ENCODE assay signal across 14 mouse cellular contexts in genomic region chr1:136362567-136362966, GRCm38 (mm10). TPM values are rescaled to one million over a fixed set of nuclear protein-coding genes. Genes with fewer than 3 reads are reported as not detected.
A peak's percentile ranks its signal among the peaks of the same experiment; 100 is the strongest.
DNase-seq lines count a peak whose midpoint lies in the region; ATAC-seq lines count a peak whose summit lies in the region.
"Had no signal": no experiment of that assay in that cellular context is flagged by ENCODE, and none has a peak within 500 bp of the region (broad histone marks: within the 10 kb centered on the region; RNA-seq: fewer than 3 reads in every experiment).

No protein-coding gene starts in this region.

- H3K4me1 ChIP-seq in liver, embryonic 12.5 days, result peaks cover 16% of the 10 kb centered on the region
- H3K4me1 ChIP-seq in liver, embryonic 11.5 days (replicated peaks; ENCODE audit: control insufficient read depth, insufficient read depth, low read length), result no peaks in the 10 kb centered on the region
- H3K4me1 ChIP-seq in embryonic facial prominence, embryonic 12.5 days, result peaks cover 7% of the 10 kb centered on the region; the same call in 1 of the 2 replicates
- no peaks in the 10 kb centered on the region; the same call in 1 of the 2 replicates for H3K4me1 ChIP-seq in hindbrain, embryonic 16.5 days (ENCODE audit: control insufficient read depth, insufficient read depth, low read depth, low read length)
- no peaks in the 10 kb centered on the region for H3K4me1 ChIP-seq in midbrain, embryonic 15.5 days

- H3K27ac ChIP-seq in liver, embryonic 12.5 days, result 0 out of 2 replicates have a peak overlapping the region, but pooled peaks have one; percentile 14
- no peak overlapping the region for H3K27ac ChIP-seq in liver, embryonic 11.5 days (ENCODE audit: low read depth, low read length)
- 0 out of 2 replicates have a peak overlapping the region, but pooled peaks have one; percentile 26 for H3K27ac ChIP-seq in embryonic facial prominence, embryonic 12.5 days
- H3K27ac ChIP-seq in hindbrain, embryonic 16.5 days (ENCODE audit: low read depth, low read length), result peak overlapping the region; percentile 2; the same call in 1 of the 2 replicates
- no peak overlapping the region for H3K27ac ChIP-seq in midbrain, embryonic 15.5 days
- H3K27ac ChIP-seq: heart, adult 2 months; liver, embryonic 14.5 days had no signal

- no peak overlapping the region for H3K4me2 ChIP-seq in liver, embryonic 12.5 days
- no peak overlapping the region for H3K4me2 ChIP-seq in liver, embryonic 11.5 days
- H3K4me2 ChIP-seq in embryonic facial prominence, embryonic 12.5 days (replicated peaks), result no peak overlapping the region
- H3K4me2 ChIP-seq in hindbrain, embryonic 16.5 days (ENCODE audit: low read length), result no peak overlapping the region; the same call in 1 of the 2 replicates
- H3K4me2 ChIP-seq in midbrain, embryonic 15.5 days, result no peak overlapping the region

- no peak overlapping the region for H3K4me3 ChIP-seq in liver, embryonic 12.5 days
- no peak overlapping the region for H3K4me3 ChIP-seq in liver, embryonic 11.5 days (ENCODE audit: low read depth, low read length)
- no peak overlapping the region for H3K4me3 ChIP-seq in embryonic facial prominence, embryonic 12.5 days
- H3K4me3 ChIP-seq in hindbrain, embryonic 16.5 days (ENCODE audit: low read length), result no peak overlapping the region
- H3K4me3 ChIP-seq in midbrain, embryonic 15.5 days, result no peak overlapping the region
- H3K4me3 ChIP-seq: heart, adult 2 months had no signal

- no peaks in the 10 kb centered on the region for H3K36me3 ChIP-seq in liver, embryonic 12.5 days
- no peaks in the 10 kb centered on the region for H3K36me3 ChIP-seq in liver, embryonic 11.5 days (ENCODE audit: control insufficient read depth, insufficient read depth, low read length)
- H3K36me3 ChIP-seq in embryonic facial prominence, embryonic 12.5 days, result no peaks in the 10 kb centered on the region
- no peaks in the 10 kb centered on the region for H3K36me3 ChIP-seq in hindbrain, embryonic 16.5 days (ENCODE audit: control insufficient read depth, insufficient read depth, low read length)
- no peaks in the 10 kb centered on the region for H3K36me3 ChIP-seq in midbrain, embryonic 15.5 days (replicated peaks)

- H3K27me3 ChIP-seq in liver, embryonic 12.5 days (replicated peaks), result peaks cover 30% of the 10 kb centered on the region
- peaks cover 3% of the 10 kb centered on the region; the same call in 1 of the 2 replicates for H3K27me3 ChIP-seq in liver, embryonic 11.5 days (replicated peaks; ENCODE audit: control insufficient read depth, insufficient read depth, low read length)
- H3K27me3 ChIP-seq in embryonic facial prominence, embryonic 12.5 days, result no peaks in the 10 kb centered on the region
- H3K27me3 ChIP-seq in hindbrain, embryonic 16.5 days (replicated peaks; ENCODE audit: control insufficient read depth, insufficient read depth, low read length), result no peaks in the 10 kb centered on the region
- H3K27me3 ChIP-seq in midbrain, embryonic 15.5 days (replicated peaks), result no peaks in the 10 kb centered on the region
- H3K27me3 ChIP-seq: CH12.LX had no signal

- 71% methylated on average over 8 of the region's 8 CpGs for WGBS in liver, embryonic 12.5 days (ENCODE audit: insufficient replicate concordance)
- 71% methylated on average over 8 of the region's 8 CpGs for WGBS in liver, embryonic 11.5 days
- 22% methylated on average over 8 of the region's 8 CpGs for WGBS in embryonic facial prominence, embryonic 12.5 days
- 50% methylated on average over 8 of the region's 8 CpGs for WGBS in hindbrain, embryonic 16.5 days
- WGBS in midbrain, embryonic 15.5 days, result 25% methylated on average over 8 of the region's 8 CpGs

- H3K9me3 ChIP-seq in liver, embryonic 12.5 days (replicated peaks), result no peaks in the 10 kb centered on the region
- no peaks in the 10 kb centered on the region for H3K9me3 ChIP-seq in liver, embryonic 11.5 days (ENCODE audit: control insufficient read depth, low read length)
- no peaks in the 10 kb centered on the region for H3K9me3 ChIP-seq in embryonic facial prominence, embryonic 12.5 days
- no peaks in the 10 kb centered on the region for H3K9me3 ChIP-seq in hindbrain, embryonic 16.5 days (ENCODE audit: control insufficient read depth, low read length)
- no peaks in the 10 kb centered on the region for H3K9me3 ChIP-seq in midbrain, embryonic 15.5 days

- no peak overlapping the region for H3K9ac ChIP-seq in liver, embryonic 12.5 days
- H3K9ac ChIP-seq in liver, embryonic 11.5 days (ENCODE audit: low read depth, low read length), result no peak overlapping the region
- H3K9ac ChIP-seq in embryonic facial prominence, embryonic 12.5 days, result no peak overlapping the region
- H3K9ac ChIP-seq in hindbrain, embryonic 16.5 days (ENCODE audit: low read depth, low read length), result no peak overlapping the region
- no peak overlapping the region for H3K9ac ChIP-seq in midbrain, embryonic 15.5 days
- H3K9ac ChIP-seq: liver, embryonic 14.5 days had no signal

- no peak for ATAC-seq in liver, embryonic 12.5 days
- no peak for ATAC-seq in liver, embryonic 11.5 days (replicated peaks; ENCODE audit: low FRiP score)
- no peak for ATAC-seq in embryonic facial prominence, embryonic 12.5 days (ENCODE audit: insufficient number of reproducible peaks, insufficient read depth, low FRiP score, low TSS enrichment)
- ATAC-seq in hindbrain, embryonic 16.5 days, result peak; percentile 72
- peak; percentile 62; the same call in 1 of the 2 replicates for ATAC-seq in midbrain, embryonic 15.5 days (replicated peaks)
- no peak for ATAC-seq in megakaryocyte progenitor cell, adult 5-6 weeks (replicated peaks; ENCODE audit: poor library complexity)
- ATAC-seq: activated CD4-positive, CD25-positive, alpha-beta regulatory T cell, adult 4 months; intestine, postnatal 0 days had no signal

- DNase-seq in liver, embryonic 11.5 days (ENCODE audit: low spot score), result no peak
- DNase-seq in thymus, postnatal 4 days, result no peak
- no peak for DNase-seq in cerebellum, adult 9-11 months
- DNase-seq: cerebellum, postnatal 14 days; heart, adult 2 months had no signal

RNA-seq across cellular contexts. Expression of gene Camsap2, which starts 16.7 kb away (rescaled TPM):
- polyA plus RNA-seq in liver, embryonic 12.5 days (2016; fragmentation: Nextera tagmentation; extraction: Ambion mirVana), result 10.9 and 11.1 TPM in 2 replicates
- polyA plus RNA-seq in liver, embryonic 11.5 days (2014; fragmentation: Nextera tagmentation; extraction: Ambion mirVana), result 12.4 and 13.2 TPM in 2 replicates
- 16.5 and 17.1 TPM in 2 replicates for polyA plus RNA-seq in embryonic facial prominence, embryonic 12.5 days (2016; fragmentation: Nextera tagmentation; extraction: Ambion mirVana)
- polyA plus RNA-seq in hindbrain, embryonic 16.5 days (2015; fragmentation: Nextera tagmentation; extraction: Ambion mirVana), result 23.6 and 25.8 TPM in 2 replicates
- polyA plus RNA-seq in midbrain, embryonic 15.5 days (2015; fragmentation: Nextera tagmentation; extraction: Ambion mirVana), result 31.1 and 31.2 TPM in 2 replicates
- 8.6 and 8.7 TPM in 2 replicates for total RNA-seq in megakaryocyte progenitor cell, adult 5-6 weeks (2015)
- 11.5 and 12.8 TPM in 2 replicates for total RNA-seq in megakaryocyte progenitor cell, adult 5-6 weeks (2017)

RNA-seq across cellular contexts. Expression of gene Ddx59, which starts 52.5 kb away (rescaled TPM):
- 7.8 and 8.3 TPM in 2 replicates for polyA plus RNA-seq in liver, embryonic 12.5 days (2016; fragmentation: Nextera tagmentation; extraction: Ambion mirVana)
- polyA plus RNA-seq in liver, embryonic 11.5 days (2014; fragmentation: Nextera tagmentation; extraction: Ambion mirVana), result 9.4 and 11.5 TPM in 2 replicates
- 20.9 and 21.1 TPM in 2 replicates for polyA plus RNA-seq in embryonic facial prominence, embryonic 12.5 days (2016; fragmentation: Nextera tagmentation; extraction: Ambion mirVana)
- 17.2 TPM in 2 replicates for polyA plus RNA-seq in hindbrain, embryonic 16.5 days (2015; fragmentation: Nextera tagmentation; extraction: Ambion mirVana)
- 15.1 and 17.2 TPM in 2 replicates for polyA plus RNA-seq in midbrain, embryonic 15.5 days (2015; fragmentation: Nextera tagmentation; extraction: Ambion mirVana)
- total RNA-seq in megakaryocyte progenitor cell, adult 5-6 weeks (2015), result 7.2 and 9.8 TPM in 2 replicates
- 8.4 and 11.8 TPM in 2 replicates for total RNA-seq in megakaryocyte progenitor cell, adult 5-6 weeks (2017)

Comparison
In these comparisons a context has a peak if more than half of its experiments do, and no peak if none do; other contexts are left out.
1. H3K27ac ChIP-seq: peak in liver, embryonic 12.5 days (single experiment), embryonic facial prominence, embryonic 12.5 days (single experiment) and hindbrain, embryonic 16.5 days (single experiment); none in liver, embryonic 11.5 days (single experiment) and midbrain, embryonic 15.5 days (single experiment).
2. ATAC-seq: peak in hindbrain, embryonic 16.5 days (single experiment) and midbrain, embryonic 15.5 days (single experiment); none in liver, embryonic 12.5 days (single experiment), liver, embryonic 11.5 days (single experiment), embryonic facial prominence, embryonic 12.5 days (single experiment) and megakaryocyte progenitor cell, adult 5-6 weeks (single experiment).